Mouse (Mus musculus): ENCODE measurements around the gene Prmt2. TPM values are rescaled to one million over a fixed set of nuclear protein-coding genes. Genes with fewer than 3 reads are reported as not detected.

The Prmt2 gene
- polyA plus RNA-seq, 1 experiment from 2014 or later: 21.2 TPM

DNA sequence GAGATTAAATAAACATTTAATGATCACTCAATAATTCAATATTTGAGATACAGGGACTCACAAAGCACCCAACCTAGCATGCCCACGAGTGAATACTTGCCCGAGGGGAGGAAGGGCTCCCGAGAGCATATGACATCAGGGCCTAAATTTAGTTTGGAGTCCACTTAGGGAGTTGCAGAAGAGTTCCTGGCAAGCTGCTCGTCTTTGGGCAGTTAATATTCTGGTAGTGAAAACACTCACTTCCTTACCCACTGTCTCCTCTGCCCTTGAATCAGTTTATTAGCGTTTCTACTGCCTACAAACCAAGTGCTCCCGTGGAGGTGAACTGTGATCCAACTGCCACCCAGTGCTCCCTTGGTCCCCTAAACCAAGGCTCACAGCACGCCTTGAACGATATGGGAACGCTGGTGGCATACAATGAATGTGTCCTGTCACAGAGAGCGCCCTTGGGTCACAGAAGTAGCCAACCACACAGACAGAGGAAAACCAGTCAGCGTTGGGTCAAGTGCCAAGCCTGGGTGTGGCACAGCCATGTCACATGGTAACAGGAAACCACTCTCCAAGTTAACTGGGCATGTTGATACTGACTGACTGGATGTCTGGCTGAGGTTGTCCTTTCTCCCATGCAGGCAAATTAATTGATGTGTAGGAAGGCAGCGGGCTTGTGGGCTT lies 20.2 kb upstream of the Prmt2 start:
- Histone ChIP-seq H3K9me3 (ENCODE audit: control insufficient read depth, low read length) (no peaks in the 10 kb centered on the region), H3K27me3 (replicated peaks; ENCODE audit: control insufficient read depth, insufficient read depth, low read length) (no peaks in the 10 kb centered on the region), H3K27ac (ENCODE audit: low read depth, low read length) (no peak overlapping the region), H3K4me3 (ENCODE audit: low read depth, low read length) (no peak overlapping the region), H3K4me1 (replicated peaks; ENCODE audit: control insufficient read depth, insufficient read depth, low read length) (no peaks in the 10 kb centered on the region; the same call in 1 of the 2 replicates), H3K9ac (ENCODE audit: low read depth, low read length) (no peak overlapping the region), H3K4me2 (no peak overlapping the region), H3K36me3 (ENCODE audit: control insufficient read depth, insufficient read depth, low read length) (no peaks in the 10 kb centered on the region)
- WGBS: 71% methylated on average over 12 of the region's 12 CpGs
- no peak for ATAC-seq (replicated peaks; ENCODE audit: low FRiP score)
- DNase-seq (ENCODE audit: low spot score): no peak

DNA sequence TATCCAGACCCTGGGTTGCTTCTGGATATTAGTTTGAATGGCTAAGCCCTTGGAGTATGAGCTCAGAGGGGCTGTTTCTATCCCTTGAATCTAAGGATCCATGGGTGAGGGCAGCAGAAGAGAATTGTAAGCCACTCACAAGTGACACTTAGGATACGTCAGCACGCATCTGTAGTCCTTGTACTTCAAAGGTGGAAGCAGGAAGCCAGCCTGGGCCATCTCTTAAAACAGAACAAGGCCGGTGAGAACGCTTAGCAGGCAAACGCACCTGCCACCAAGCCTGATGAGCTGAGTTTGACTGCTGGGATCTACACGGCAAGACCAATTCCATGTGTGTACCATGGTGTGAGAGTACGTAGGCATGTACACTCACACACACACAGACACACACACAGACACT lies 19.6 kb upstream of the Prmt2 start:
- no peak for DNase-seq (ENCODE audit: low spot score)
- H3K27ac ChIP-seq (ENCODE audit: low read depth, low read length): no peak overlapping the region
- H3K4me2 ChIP-seq: no peak overlapping the region
- 91% methylated on average over 7 of the region's 7 CpGs for WGBS
- no peaks in the 10 kb centered on the region for H3K36me3 ChIP-seq (ENCODE audit: control insufficient read depth, insufficient read depth, low read length)
- no peak for ATAC-seq (replicated peaks; ENCODE audit: low FRiP score)
- no peaks in the 10 kb centered on the region for H3K27me3 ChIP-seq (replicated peaks; ENCODE audit: control insufficient read depth, insufficient read depth, low read length)
- H3K4me1 ChIP-seq (replicated peaks; ENCODE audit: control insufficient read depth, insufficient read depth, low read length): no peaks in the 10 kb centered on the region; the same call in 1 of the 2 replicates
- H3K9me3 ChIP-seq (ENCODE audit: control insufficient read depth, low read length): no peaks in the 10 kb centered on the region
- H3K9ac ChIP-seq (ENCODE audit: low read depth, low read length): no peak overlapping the region
- no peak overlapping the region for H3K4me3 ChIP-seq (ENCODE audit: low read depth, low read length)

DNA sequence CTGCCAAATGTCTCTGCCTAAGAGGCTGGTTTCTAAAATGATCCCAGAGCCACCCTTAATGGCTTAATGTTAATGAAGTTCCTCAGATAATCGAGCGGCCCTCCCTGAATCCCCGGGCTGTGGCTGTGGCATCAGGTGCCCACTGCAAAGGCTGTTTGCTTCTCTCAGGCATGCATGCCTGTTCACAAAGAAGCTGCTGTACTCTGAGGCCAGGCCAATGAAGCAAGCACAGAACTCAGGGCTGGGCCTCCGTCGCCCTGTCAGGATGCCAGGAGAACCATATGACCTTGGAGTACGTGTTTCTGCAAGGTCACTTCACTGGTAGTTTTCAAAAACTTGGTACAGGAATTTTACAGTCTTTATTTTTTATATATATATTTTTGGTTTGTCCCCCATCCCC lies 18.0 kb upstream of the Prmt2 start:
- no peak overlapping the region for H3K9ac ChIP-seq (ENCODE audit: low read depth, low read length)
- no peaks in the 10 kb centered on the region for H3K27me3 ChIP-seq (replicated peaks; ENCODE audit: control insufficient read depth, insufficient read depth, low read length)
- WGBS: 80% methylated on average over 6 of the region's 6 CpGs
- no peak overlapping the region for H3K27ac ChIP-seq (ENCODE audit: low read depth, low read length)
- ATAC-seq (replicated peaks; ENCODE audit: low FRiP score) (no peak), DNase-seq (ENCODE audit: low spot score) (no peak)
- no peak overlapping the region for H3K4me3 ChIP-seq (ENCODE audit: low read depth, low read length)
- H3K4me2 ChIP-seq: no peak overlapping the region
- H3K36me3 ChIP-seq (ENCODE audit: control insufficient read depth, insufficient read depth, low read length): no peaks in the 10 kb centered on the region
- no peaks in the 10 kb centered on the region for H3K9me3 ChIP-seq (ENCODE audit: control insufficient read depth, low read length)
- H3K4me1 ChIP-seq (replicated peaks; ENCODE audit: control insufficient read depth, insufficient read depth, low read length): no peaks in the 10 kb centered on the region; the same call in 1 of the 2 replicates

- 69% methylated on average over 4 of the region's 4 CpGs for WGBS
- H3K36me3 ChIP-seq (ENCODE audit: control insufficient read depth, insufficient read depth, low read length): no peaks in the 10 kb centered on the region
- ATAC-seq (replicated peaks; ENCODE audit: low FRiP score) (no peak), DNase-seq (ENCODE audit: low spot score) (no peak)
- H3K4me1 ChIP-seq (replicated peaks; ENCODE audit: control insufficient read depth, insufficient read depth, low read length): no peaks in the 10 kb centered on the region; the same call in 1 of the 2 replicates
- no peak within 1 kb of the TSS for H3K4me2 ChIP-seq
- H3K9ac ChIP-seq (ENCODE audit: low read depth, low read length): no peak within 1 kb of the TSS
- H3K27ac ChIP-seq (ENCODE audit: low read depth, low read length): no peak within 1 kb of the TSS
- no peaks in the 10 kb centered on the region for H3K9me3 ChIP-seq (ENCODE audit: control insufficient read depth, low read length)
- H3K27me3 ChIP-seq (replicated peaks; ENCODE audit: control insufficient read depth, insufficient read depth, low read length): no peaks in the 10 kb centered on the region
- no peak within 1 kb of the TSS for H3K4me3 ChIP-seq (ENCODE audit: low read depth, low read length)
Measured at GRCm38 (mm10) chr10:76253536-76253935, 15.9 kb upstream of the Prmt2 start, which contains the start of gene S100b. Gene S100b, plus strand, starts transcription at chr10:76253853.

DNA sequence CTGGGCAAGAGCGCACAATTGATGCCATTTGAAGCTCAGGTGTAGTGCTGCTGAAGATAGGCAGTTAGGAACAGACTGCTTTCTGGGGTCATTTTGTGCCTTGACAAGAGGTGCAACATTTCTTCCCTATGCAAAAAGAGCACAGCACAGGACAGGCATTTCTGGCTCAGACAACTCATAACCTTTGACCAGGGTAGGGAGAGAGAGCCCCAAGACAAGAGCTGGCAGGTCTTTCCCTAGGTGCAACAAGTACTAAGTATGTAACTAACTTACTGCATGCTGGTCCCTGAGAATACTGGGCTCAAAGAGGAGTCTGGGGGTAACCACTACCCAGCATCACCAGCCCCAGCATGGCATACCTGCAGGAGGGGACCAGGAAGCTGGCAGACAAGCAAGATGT lies 15.4 kb upstream of the Prmt2 start:
- Histone ChIP-seq H3K27ac (ENCODE audit: low read depth, low read length) (no peak overlapping the region), H3K27me3 (replicated peaks; ENCODE audit: control insufficient read depth, insufficient read depth, low read length) (no peaks in the 10 kb centered on the region), H3K9me3 (ENCODE audit: control insufficient read depth, low read length) (no peaks in the 10 kb centered on the region), H3K36me3 (ENCODE audit: control insufficient read depth, insufficient read depth, low read length) (no peaks in the 10 kb centered on the region), H3K4me1 (replicated peaks; ENCODE audit: control insufficient read depth, insufficient read depth, low read length) (no peaks in the 10 kb centered on the region; the same call in 1 of the 2 replicates), H3K4me2 (no peak overlapping the region), H3K9ac (ENCODE audit: low read depth, low read length) (no peak overlapping the region), H3K4me3 (ENCODE audit: low read depth, low read length) (no peak overlapping the region)
- ATAC-seq (replicated peaks; ENCODE audit: low FRiP score): no peak
- WGBS: 85% methylated on average over 1 of the region's 1 CpGs
- no peak for DNase-seq (ENCODE audit: low spot score)

DNA sequence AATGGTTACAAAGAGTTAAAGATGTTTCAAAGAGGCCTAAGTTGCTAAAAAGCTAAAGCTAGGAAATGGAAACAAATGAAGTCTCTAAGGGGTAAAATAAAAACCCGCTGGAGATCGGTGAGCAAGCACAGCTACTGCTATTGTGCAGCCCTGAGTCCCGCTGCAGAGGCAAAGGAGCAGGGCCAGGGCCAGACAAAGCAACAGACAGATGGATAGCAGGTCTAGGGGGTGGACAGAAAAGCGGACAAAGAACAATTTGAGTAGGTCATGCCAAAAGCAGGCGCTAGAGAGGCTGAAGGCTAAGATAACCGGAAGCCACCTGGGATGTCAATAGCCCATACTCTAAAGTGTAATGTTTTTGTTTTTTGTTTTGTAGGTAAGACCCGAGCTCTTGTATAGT lies 13.2 kb upstream of the Prmt2 start:
- ATAC-seq (replicated peaks; ENCODE audit: low FRiP score) (no peak), DNase-seq (ENCODE audit: low spot score) (no peak)
- H3K27me3 ChIP-seq (replicated peaks; ENCODE audit: control insufficient read depth, insufficient read depth, low read length): no peaks in the 10 kb centered on the region
- H3K4me3 ChIP-seq (ENCODE audit: low read depth, low read length): no peak overlapping the region
- no peaks in the 10 kb centered on the region for H3K36me3 ChIP-seq (ENCODE audit: control insufficient read depth, insufficient read depth, low read length)
- H3K27ac ChIP-seq (ENCODE audit: low read depth, low read length): no peak overlapping the region
- H3K9ac ChIP-seq (ENCODE audit: low read depth, low read length): no peak overlapping the region
- 85% methylated on average over 7 of the region's 7 CpGs for WGBS
- H3K4me2 ChIP-seq: no peak overlapping the region
- H3K4me1 ChIP-seq (replicated peaks; ENCODE audit: control insufficient read depth, insufficient read depth, low read length): no peaks in the 10 kb centered on the region; the same call in 1 of the 2 replicates
- H3K9me3 ChIP-seq (ENCODE audit: control insufficient read depth, low read length): no peaks in the 10 kb centered on the region

DNA sequence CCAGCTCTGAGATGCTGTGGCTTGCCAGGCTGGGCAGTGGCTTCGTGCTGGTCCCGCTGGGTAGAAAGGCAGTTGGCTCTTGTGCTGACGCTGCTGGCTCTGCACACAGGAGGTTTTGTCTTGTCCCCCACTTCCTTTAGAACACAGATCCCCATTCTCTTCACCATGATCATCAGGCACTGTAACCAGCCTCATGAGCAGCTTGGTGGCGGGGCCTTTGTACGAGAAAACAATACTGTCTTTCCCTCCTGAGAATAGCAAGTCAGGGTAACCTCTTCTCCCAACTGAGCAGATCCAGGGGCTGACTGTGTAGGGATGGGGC lies 10.9 kb upstream of the Prmt2 start:
- Histone ChIP-seq H3K4me1 (replicated peaks; ENCODE audit: control insufficient read depth, insufficient read depth, low read length) (no peaks in the 10 kb centered on the region; the same call in 1 of the 2 replicates), H3K9ac (ENCODE audit: low read depth, low read length) (no peak overlapping the region), H3K4me3 (ENCODE audit: low read depth, low read length) (no peak overlapping the region), H3K9me3 (ENCODE audit: control insufficient read depth, low read length) (no peaks in the 10 kb centered on the region), H3K27me3 (replicated peaks; ENCODE audit: control insufficient read depth, insufficient read depth, low read length) (no peaks in the 10 kb centered on the region), H3K36me3 (ENCODE audit: control insufficient read depth, insufficient read depth, low read length) (no peaks in the 10 kb centered on the region), H3K4me2 (no peak overlapping the region), H3K27ac (ENCODE audit: low read depth, low read length) (no peak overlapping the region)
- ATAC-seq (replicated peaks; ENCODE audit: low FRiP score) (no peak), DNase-seq (ENCODE audit: low spot score) (no peak)
- WGBS: 76% methylated on average over 5 of the region's 5 CpGs

GRCm38 (mm10) chr10:76247960-76248646 lies 10.4 kb upstream of the Prmt2 start:
- WGBS: 78% methylated on average over 21 of the region's 21 CpGs

DNA sequence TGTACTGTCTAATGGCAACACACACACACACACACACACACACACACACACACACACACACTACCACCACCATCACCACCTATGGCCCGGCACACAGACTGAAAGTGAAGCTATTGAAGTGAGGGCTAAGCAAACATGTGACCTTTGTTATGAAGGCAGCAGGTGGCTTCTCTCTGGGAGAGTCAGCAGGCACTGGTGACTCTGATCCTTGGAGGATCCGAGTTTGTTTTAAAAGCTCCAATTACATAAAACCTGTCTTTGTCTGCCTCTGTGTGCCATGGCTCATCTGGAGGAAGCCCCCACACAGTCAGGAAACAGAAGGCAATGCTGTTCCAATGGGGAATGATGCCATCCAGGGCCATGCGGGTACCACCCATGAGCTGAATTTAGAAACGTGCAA lies 8.9 kb upstream of the Prmt2 start:
- 62% methylated on average over 4 of the region's 4 CpGs for WGBS

More at GRCm38 (mm10) chr10:76247960-76248646, 10.4 kb upstream of the Prmt2 start:
- ATAC-seq (replicated peaks; ENCODE audit: low FRiP score) (no peak), DNase-seq (ENCODE audit: low spot score) (no peak)
- H3K27me3 ChIP-seq (replicated peaks; ENCODE audit: control insufficient read depth, insufficient read depth, low read length): no peaks in the 10 kb centered on the region
- H3K36me3 ChIP-seq (ENCODE audit: control insufficient read depth, insufficient read depth, low read length): no peaks in the 10 kb centered on the region
- no peak overlapping the region for H3K4me2 ChIP-seq
- no peak overlapping the region for H3K9ac ChIP-seq (ENCODE audit: low read depth, low read length)
- no peaks in the 10 kb centered on the region for H3K9me3 ChIP-seq (ENCODE audit: control insufficient read depth, low read length)
- no peak overlapping the region for H3K27ac ChIP-seq (ENCODE audit: low read depth, low read length)
- no peak overlapping the region for H3K4me3 ChIP-seq (ENCODE audit: low read depth, low read length)
- H3K4me1 ChIP-seq (replicated peaks; ENCODE audit: control insufficient read depth, insufficient read depth, low read length): no peaks in the 10 kb centered on the region

More for the DNA sequence above, 8.9 kb upstream of the Prmt2 start:
- Histone ChIP-seq H3K4me1 (replicated peaks; ENCODE audit: control insufficient read depth, insufficient read depth, low read length) (no peaks in the 10 kb centered on the region), H3K9me3 (ENCODE audit: control insufficient read depth, low read length) (no peaks in the 10 kb centered on the region), H3K36me3 (ENCODE audit: control insufficient read depth, insufficient read depth, low read length) (no peaks in the 10 kb centered on the region), H3K27me3 (replicated peaks; ENCODE audit: control insufficient read depth, insufficient read depth, low read length) (no peaks in the 10 kb centered on the region), H3K27ac (ENCODE audit: low read depth, low read length) (no peak overlapping the region), H3K4me2 (no peak overlapping the region), H3K4me3 (ENCODE audit: low read depth, low read length) (no peak overlapping the region), H3K9ac (ENCODE audit: low read depth, low read length) (no peak overlapping the region)
- no peak for DNase-seq (ENCODE audit: low spot score)
- no peak for ATAC-seq (replicated peaks; ENCODE audit: low FRiP score)
